Mouse (Mus musculus) heart, adult 2 months (tissue): Measurements from ENCODE around the gene Tnfrsf11a.

Experiments used
- CTCF ChIP-seq: fragments of 200-600 bp; IDR thresholded peaks from 2 replicates; pipeline ENCODE4 v1.8.1; 2022; ENCODE audit warnings: antibody characterized with exemption, mild to moderate bottlenecking, moderate library complexity
- EP300 ChIP-seq: fragments of 200-500 bp; IDR thresholded peaks from 2 replicates; pipeline ENCODE4 v1.6.1; 2011; ENCODE audit warnings: low read depth, low read length, control low read depth; ENCODE audit not compliant: insufficient read depth
- POLR2A ChIP-seq: fragments of 200-500 bp; IDR thresholded peaks from 2 replicates; pipeline ENCODE4 v1.6.1; 2011; ENCODE audit warnings: mild to moderate bottlenecking, low read depth, low read length, control low read depth; ENCODE audit not compliant: insufficient read depth

- TF ChIP-seq CTCF (no peak), POLR2A (no peak), EP300 (no peak)
These were observed 23.8 kb downstream of the Tnfrsf11a start for GRCm38 (mm10) chr1:105804285-105804684.
